9 mouse cellular contexts compared by ENCODE assay signal in the genomic region with DNA sequence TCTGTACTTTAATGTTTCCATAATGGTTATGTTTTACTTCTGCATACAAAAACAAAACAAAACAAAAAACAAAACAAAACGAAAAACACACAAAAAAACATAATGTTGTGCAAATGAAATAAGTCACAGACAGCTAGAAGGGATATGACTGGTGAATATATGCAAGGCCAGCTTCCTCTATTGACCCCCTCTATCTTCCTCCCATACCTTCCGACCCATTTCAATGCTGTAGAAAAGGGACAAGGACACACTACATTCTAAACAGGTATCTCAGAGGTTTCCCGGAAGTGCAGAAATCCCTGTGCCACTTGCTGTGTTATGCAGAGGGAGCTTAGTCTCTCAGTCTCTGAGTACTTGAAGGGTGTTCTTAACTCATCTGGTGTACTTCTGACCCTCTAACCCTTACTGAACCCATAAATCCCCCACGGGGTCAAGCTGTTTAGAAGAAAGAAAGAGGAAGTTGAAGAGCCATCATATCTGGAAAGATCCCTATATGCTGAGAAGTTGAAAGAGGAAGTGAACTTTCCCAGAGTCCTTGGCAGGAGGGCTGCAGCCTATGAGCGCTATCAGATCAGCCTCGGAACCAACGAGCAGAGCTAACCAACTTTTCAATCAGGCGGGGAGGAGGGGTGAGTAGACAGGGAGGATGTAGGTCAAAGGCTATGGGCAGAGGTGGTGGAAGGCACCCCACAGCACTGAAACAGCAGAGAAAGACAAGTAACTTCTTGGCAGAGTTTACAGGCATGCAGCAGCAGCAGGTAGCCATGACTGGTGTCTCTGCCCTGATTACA. TPM values are rescaled to one million over a fixed set of nuclear protein-coding genes. Genes with fewer than 3 reads are reported as not detected.
DNase-seq lines count a peak whose midpoint lies in the region; ATAC-seq and TF ChIP-seq lines count a peak whose summit lies in the region.
"Had no signal": no experiment of that assay in that cellular context is flagged by ENCODE, and none has a peak within 500 bp of the region (broad histone marks: within the 10 kb centered on the region; RNA-seq: fewer than 3 reads in every experiment).

No protein-coding gene starts in this region.

- TF ChIP-seq POLR2A in liver, adult 2 months (IDR thresholded peaks at IDR 0.05; ENCODE audit: extremely low read depth, insufficient read depth, low read length), result no peak
- no peak for TF ChIP-seq POLR2A in small intestine, adult 2 months (IDR thresholded peaks at IDR 0.05; ENCODE audit: low read depth, low read length)

- no peak overlapping the region for H3K4me3 ChIP-seq in liver, adult 2 months (ENCODE audit: insufficient read depth, low read depth, low read length)
- no peak overlapping the region for H3K4me3 ChIP-seq in small intestine, adult 2 months (ENCODE audit: low read depth, low read length)
- no peak overlapping the region for H3K4me3 ChIP-seq in forebrain, embryonic 16.5 days (replicated peaks; ENCODE audit: low read length)

- no peaks in the 10 kb centered on the region for H3K36me3 ChIP-seq in liver, adult 2 months (ENCODE audit: control insufficient read depth, insufficient read depth, low read length)
- no peaks in the 10 kb centered on the region for H3K36me3 ChIP-seq in small intestine, adult 2 months (ENCODE audit: control insufficient read depth, insufficient read depth, low read length)
- H3K36me3 ChIP-seq in forebrain, embryonic 16.5 days (ENCODE audit: control insufficient read depth, insufficient read depth), result no peaks in the 10 kb centered on the region

- H3K9me3 ChIP-seq in forebrain, embryonic 16.5 days (ENCODE audit: control insufficient read depth, low read length), result no peaks in the 10 kb centered on the region

- no peak overlapping the region for H3K4me2 ChIP-seq in forebrain, embryonic 16.5 days (ENCODE audit: low read length)

- H3K9ac ChIP-seq in liver, adult 2 months (ENCODE audit: low read depth, low read length), result no peak overlapping the region
- no peak overlapping the region for H3K9ac ChIP-seq in forebrain, embryonic 16.5 days (replicated peaks; ENCODE audit: low read depth, low read length)

- H3K27me3 ChIP-seq in liver, adult 2 months (ENCODE audit: control insufficient read depth, insufficient read depth, low read length), result no peaks in the 10 kb centered on the region
- H3K27me3 ChIP-seq in small intestine, adult 2 months (ENCODE audit: control insufficient read depth, insufficient read depth, low read length), result no peaks in the 10 kb centered on the region
- H3K27me3 ChIP-seq in forebrain, embryonic 16.5 days (replicated peaks; ENCODE audit: control insufficient read depth, insufficient read depth, low read length), result no peaks in the 10 kb centered on the region

- no peak overlapping the region; the same call in 1 of the 2 replicates for H3K27ac ChIP-seq in liver, adult 2 months (replicated peaks; ENCODE audit: insufficient read depth, low read depth, low read length)
- peak overlapping the region; percentile 25 for H3K27ac ChIP-seq in small intestine, adult 2 months (ENCODE audit: insufficient read depth, low read depth, low read length)
- no peak overlapping the region for H3K27ac ChIP-seq in forebrain, embryonic 16.5 days (ENCODE audit: low read length)

- 49% methylated on average over 8 of the region's 8 CpGs for WGBS in liver, adult 2 months
- WGBS in small intestine, adult 2 months, result 40% methylated on average over 8 of the region's 8 CpGs
- 77% methylated on average over 8 of the region's 8 CpGs for WGBS in forebrain, embryonic 16.5 days

- no peak for TF ChIP-seq CTCF in liver, adult 2 months (IDR thresholded peaks at IDR 0.05; ENCODE audit: low read depth, low read length)
- TF ChIP-seq CTCF in small intestine, adult 2 months (IDR thresholded peaks at IDR 0.05; ENCODE audit: extremely low read depth, insufficient read length, insufficient replicate concordance, low read depth, low read length), result no peak

- H3K4me1 ChIP-seq in liver, adult 2 months (ENCODE audit: control insufficient read depth, insufficient read depth, low read length), result peaks cover 2% of the 10 kb centered on the region; the same call in 1 of the 2 replicates
- H3K4me1 ChIP-seq in small intestine, adult 2 months (ENCODE audit: control insufficient read depth, insufficient read depth, insufficient read length, low read length), result no peaks in the 10 kb centered on the region
- no peaks in the 10 kb centered on the region for H3K4me1 ChIP-seq in forebrain, embryonic 16.5 days (replicated peaks; ENCODE audit: control insufficient read depth, insufficient read depth, low read length)

- no peaks in the 10 kb centered on the region for H3K79me2 ChIP-seq in liver, adult 2 months (ENCODE audit: control insufficient read depth, insufficient read depth, low read length)

- no peak for ATAC-seq in forebrain, embryonic 16.5 days

- DNase-seq in adrenal gland, postnatal 14 days, result peak; percentile 26
- no peak for DNase-seq in adrenal gland, adult 18-20 months (ENCODE audit: low spot score in 2 of 2)
- peak; percentile 5 for DNase-seq in R1 (ENCODE audit: low read depth, low spot score)
- DNase-seq in liver, adult 2 months (ENCODE audit: extremely low read depth, low read depth, low spot score), result peak; percentile 52
- no peak for DNase-seq in cerebellum, adult 9-10 months
- DNase-seq in frontal cortex, postnatal 25 days (ENCODE audit: low spot score in 2 of 2), result no peak

RNA-seq across cellular contexts. Expression of a gene that starts 15.5 kb away (rescaled TPM):
- total RNA-seq in adrenal gland, postnatal 14 days (2021), result 2.0 and 7.8 TPM in 2 replicates
- total RNA-seq in adrenal gland, adult 18-20 months (2021), result 1 to 10 TPM; 2.4 to 3.6 TPM
- total RNA-seq in liver, adult 2 months (2014; rRNA removed), result 2.9 and 7.3 TPM in 2 replicates
- polyA plus RNA-seq in liver, adult 2 months (2012; rRNA removed), result 1.1 and 2.3 TPM in 2 replicates
- 2.7 and 4.0 TPM in 2 replicates for polyA plus RNA-seq in small intestine, adult 2 months (2012; rRNA removed)
- 1.7 and 1.8 TPM in 2 replicates for polyA plus RNA-seq in forebrain, embryonic 16.5 days (2015; fragmentation: Nextera tagmentation; extraction: Ambion mirVana)
- polyA plus RNA-seq: C2C12 had no signal

RNA-seq across cellular contexts. Expression of a gene that starts 38.3 kb away (rescaled TPM):
- total RNA-seq in adrenal gland, postnatal 14 days (2021), result 5.1 and 5.4 TPM in 2 replicates
- total RNA-seq in adrenal gland, adult 18-20 months (2021), result 1 to 10 TPM; 1.9 to 4.9 TPM
- not detected in 2 replicates for total RNA-seq in liver, adult 2 months (2014; rRNA removed)
- not detected in 2 replicates for polyA plus RNA-seq in liver, adult 2 months (2012; rRNA removed)
- polyA plus RNA-seq in small intestine, adult 2 months (2012; rRNA removed), result 0.08 and 0.33 TPM in 2 replicates
- polyA plus RNA-seq in forebrain, embryonic 16.5 days (2015; fragmentation: Nextera tagmentation; extraction: Ambion mirVana), result 47.8 and 61.8 TPM in 2 replicates
- polyA plus RNA-seq: C2C12 had no signal

Comparison
In these comparisons a context has a peak if more than half of its experiments do, and no peak if none do; other contexts are left out.
1. DNase-seq: peak in adrenal gland, postnatal 14 days (single experiment), R1 (single experiment) and liver, adult 2 months (single experiment); none in adrenal gland, adult 18-20 months (0 of 2), cerebellum, adult 9-10 months (single experiment) and frontal cortex, postnatal 25 days (0 of 2).